Mouse (Mus musculus) heart, postnatal 0 days (tissue): ENCODE data around the gene Enkd1. TPM values are rescaled to one million over a fixed set of nuclear protein-coding genes. Genes with fewer than 3 reads are reported as not detected.

Experiments
- ATAC-seq: fragments of 200-750 bp; cut with Nextera tagmentation; 2 replicates; pipeline ENCODE4 v1.8.0; 2017; ENCODE audit warnings: low read depth, moderate number of reproducible peaks, moderate library complexity; ENCODE audit not compliant: insufficient read depth
- DNase-seq: peaks from one replicate; pipeline ENCODE4 v3.0.0-alpha.2; 2016; ENCODE audit warnings: low spot score
- H3K27ac ChIP-seq: fragments of 300-500 bp; sonication (generic); 2 replicates; pipeline ENCODE4 v1.5.1; 2014; ENCODE audit warnings: low read depth, mild to moderate bottlenecking
- H3K27me3 ChIP-seq: fragments of 300-500 bp; sonication (generic); 2 replicates; pipeline ENCODE4 v1.6.1; 2014; ENCODE audit warnings: low read length, mixed read lengths; ENCODE audit not compliant: control insufficient read depth, insufficient read depth
- H3K36me3 ChIP-seq: fragments of 300-500 bp; sonication (generic); replicated peaks from 2 replicates; pipeline ENCODE4 v1.6.1; 2014; ENCODE audit warnings: low read length, mixed read lengths; ENCODE audit not compliant: control insufficient read depth, insufficient read depth
- H3K4me1 ChIP-seq: fragments of 300-500 bp; sonication (generic); 2 replicates; pipeline ENCODE4 v1.6.1; 2014; ENCODE audit warnings: antibody characterized with exemption; ENCODE audit not compliant: control insufficient read depth, insufficient read depth
- H3K4me2 ChIP-seq: fragments of 300-500 bp; sonication (generic); 2 replicates; pipeline ENCODE4 v1.6.1; 2014; ENCODE audit warnings: low read depth, mild to moderate bottlenecking, low read length, moderate library complexity
- H3K4me3 ChIP-seq: fragments of 300-500 bp; sonication (generic); 2 replicates; pipeline ENCODE4 v1.5.1; 2014; ENCODE audit warnings: low read depth, low read length
- H3K9ac ChIP-seq: fragments of 300-500 bp; sonication (generic); replicated peaks from 2 replicates; pipeline ENCODE4 v1.6.1; 2014; ENCODE audit warnings: low read depth, low read length, mixed read lengths
- H3K9me3 ChIP-seq: fragments of 300-500 bp; sonication (generic); replicated peaks from 2 replicates; pipeline ENCODE4 v1.6.1; 2016; ENCODE audit warnings: low read length; ENCODE audit not compliant: control insufficient read depth
- CTCF ChIP-seq: IDR thresholded peaks from 2 replicates; pipeline ENCODE4 v1.5.1; 2016; ENCODE audit warnings: antibody characterized with exemption, control low read depth, low read depth
- EP300 ChIP-seq: IDR thresholded peaks from 2 replicates; pipeline ENCODE4 v1.6.1; 2016; ENCODE audit warnings: antibody characterized with exemption, low read depth
- WGBS: fragments of 180-500 bp; shearing (Covaris S2); extraction: QIAGEN DNeasy Blood & Tissue Kit; methylation state at CpG from one replicate; pipeline ENCODE4 v1.1.7; 2014; 5-methylcytosine and 5-hydroxymethylcytosine counted together
- polyA plus RNA-seq: library from polyadenylated mRNA; unstranded; fragments of >200 nt; fragmentation: Nextera tagmentation; extraction: Ambion mirVana; gene quantifications from 2 replicates; pipeline ENCODE4 v1.2.1, GENCODE M21; 2015
- total RNA-seq: library from RNA; depleted of rRNA; stranded (reverse); fragments of >200 nt; gene quantifications from 2 replicates; pipeline ENCODE4 v1.2.3, GENCODE M21; 2014; ENCODE audit warnings: low replicate concordance

The Enkd1 gene
- total and polyA plus RNA-seq, 2 experiments from 2014 or later: 4.0 to 11.1 TPM

DNA sequence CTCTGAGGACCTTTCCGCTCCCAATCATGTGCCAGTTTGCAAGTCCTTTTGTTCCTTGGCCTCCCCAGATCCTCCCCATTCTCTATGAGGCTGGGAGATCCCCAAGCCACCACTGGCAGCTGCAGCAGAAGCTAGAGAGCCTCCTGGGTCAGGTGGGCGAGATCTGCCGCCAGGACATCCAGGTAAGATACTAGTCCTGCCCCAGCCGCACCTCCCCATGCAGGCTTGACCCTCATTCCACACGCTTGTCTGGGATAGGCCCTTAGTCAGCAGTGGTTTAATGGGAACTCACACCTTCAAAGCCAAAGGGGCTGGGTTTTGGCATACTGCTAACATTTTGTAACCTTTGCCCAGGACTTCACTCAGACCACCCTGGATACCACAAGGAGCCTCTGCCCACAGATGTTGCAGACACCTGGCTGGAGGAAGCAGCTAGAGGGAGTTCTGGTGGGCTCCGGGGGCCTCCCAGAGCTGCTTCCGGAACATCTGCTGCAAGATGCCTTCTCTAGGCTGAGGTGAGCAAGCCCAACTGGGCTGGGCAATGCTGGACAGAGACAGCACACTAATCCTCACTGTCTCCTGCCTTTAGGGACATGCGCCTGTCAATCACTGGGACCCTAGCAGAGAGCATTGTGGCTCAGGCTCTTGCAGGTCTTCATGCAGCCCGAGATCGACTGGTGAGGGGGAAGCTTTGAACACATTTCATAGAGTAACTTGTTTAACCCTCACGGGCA lies 15.4 kb downstream of the Enkd1 start:
- H3K4me3 ChIP-seq: no peak overlapping the region
- WGBS: 91% methylated on average over 11 of the region's 11 CpGs
- peaks cover 10% of the 10 kb centered on the region for H3K36me3 ChIP-seq
- H3K27ac ChIP-seq: no peak overlapping the region
- peaks cover 6% of the 10 kb centered on the region for H3K4me1 ChIP-seq
- 0 out of 2 replicates have a peak, but pooled peaks cover 6% of the 10 kb centered on the region for H3K9me3 ChIP-seq
- no peak overlapping the region for H3K4me2 ChIP-seq
- peaks cover 19% of the 10 kb centered on the region; the same call in 1 of the 2 replicates for H3K27me3 ChIP-seq
- no peak for DNase-seq
- no peak for ATAC-seq
- TF ChIP-seq EP300: no peak
- no peak for TF ChIP-seq CTCF
- H3K9ac ChIP-seq: no peak overlapping the region

DNA sequence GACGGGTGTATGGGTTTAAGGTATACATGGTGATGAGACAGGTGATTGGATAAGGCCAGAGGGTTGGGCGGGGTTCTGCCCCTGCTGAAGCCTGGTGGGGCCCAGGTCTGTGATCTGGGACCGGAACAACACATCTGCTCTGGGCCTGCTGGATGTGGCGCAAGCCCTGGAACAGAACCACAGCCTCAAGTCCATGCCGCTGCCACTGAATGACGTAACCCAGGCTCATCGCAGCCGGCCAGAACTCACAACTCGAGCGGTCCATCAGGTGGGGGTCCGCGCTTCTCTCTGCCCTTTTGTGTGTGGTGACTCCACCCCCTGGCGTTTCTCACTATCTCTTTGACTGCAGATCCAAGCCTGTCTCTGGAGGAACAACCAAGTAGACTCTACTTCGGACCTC lies 17.0 kb downstream of the Enkd1 start:
- Histone ChIP-seq H3K27ac (no peak overlapping the region), H3K9ac (no peak overlapping the region), H3K4me1 (peaks cover 6% of the 10 kb centered on the region), H3K9me3 (0 out of 2 replicates have a peak, but pooled peaks cover 6% of the 10 kb centered on the region), H3K4me2 (no peak overlapping the region), H3K36me3 (no peaks in the 10 kb centered on the region), H3K4me3 (no peak overlapping the region), H3K27me3 (peaks cover 19% of the 10 kb centered on the region; the same call in 1 of the 2 replicates)
- no peak for TF ChIP-seq CTCF
- no peak for TF ChIP-seq EP300
- 65% methylated on average over 14 of the region's 14 CpGs for WGBS
- no peak for DNase-seq
- ATAC-seq: no peak

DNA sequence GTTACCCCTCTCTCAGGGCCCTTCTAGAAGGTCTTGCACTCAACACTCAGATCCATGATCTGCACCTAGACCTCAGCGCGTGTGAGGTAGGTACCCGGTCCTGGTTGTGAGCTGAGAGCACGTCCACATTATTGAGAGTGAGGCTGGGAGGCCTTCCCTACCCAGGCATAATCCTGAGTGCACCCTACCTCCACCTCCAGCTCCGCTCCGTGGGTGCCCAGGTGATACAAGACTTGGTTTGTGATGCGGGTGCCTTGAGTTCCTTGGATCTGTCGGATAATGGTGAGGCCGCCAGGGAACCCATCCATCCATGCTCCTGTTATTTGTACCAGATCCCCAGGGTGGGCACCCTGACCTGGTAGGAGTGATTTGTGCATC lies 18.0 kb downstream of the Enkd1 start:
- WGBS: 86% methylated on average over 9 of the region's 9 CpGs
- H3K4me1 ChIP-seq: peaks cover 6% of the 10 kb centered on the region
- TF ChIP-seq EP300: no peak
- TF ChIP-seq CTCF: no peak
- no peak for ATAC-seq
- no peak overlapping the region for H3K9ac ChIP-seq
- no peak overlapping the region for H3K27ac ChIP-seq
- H3K27me3 ChIP-seq: peaks cover 15% of the 10 kb centered on the region; the same call in 1 of the 2 replicates
- 0 out of 2 replicates have a peak, but pooled peaks cover 6% of the 10 kb centered on the region for H3K9me3 ChIP-seq
- H3K4me2 ChIP-seq: no peak overlapping the region
- DNase-seq: no peak
- no peaks in the 10 kb centered on the region for H3K36me3 ChIP-seq
- no peak overlapping the region for H3K4me3 ChIP-seq

DNA sequence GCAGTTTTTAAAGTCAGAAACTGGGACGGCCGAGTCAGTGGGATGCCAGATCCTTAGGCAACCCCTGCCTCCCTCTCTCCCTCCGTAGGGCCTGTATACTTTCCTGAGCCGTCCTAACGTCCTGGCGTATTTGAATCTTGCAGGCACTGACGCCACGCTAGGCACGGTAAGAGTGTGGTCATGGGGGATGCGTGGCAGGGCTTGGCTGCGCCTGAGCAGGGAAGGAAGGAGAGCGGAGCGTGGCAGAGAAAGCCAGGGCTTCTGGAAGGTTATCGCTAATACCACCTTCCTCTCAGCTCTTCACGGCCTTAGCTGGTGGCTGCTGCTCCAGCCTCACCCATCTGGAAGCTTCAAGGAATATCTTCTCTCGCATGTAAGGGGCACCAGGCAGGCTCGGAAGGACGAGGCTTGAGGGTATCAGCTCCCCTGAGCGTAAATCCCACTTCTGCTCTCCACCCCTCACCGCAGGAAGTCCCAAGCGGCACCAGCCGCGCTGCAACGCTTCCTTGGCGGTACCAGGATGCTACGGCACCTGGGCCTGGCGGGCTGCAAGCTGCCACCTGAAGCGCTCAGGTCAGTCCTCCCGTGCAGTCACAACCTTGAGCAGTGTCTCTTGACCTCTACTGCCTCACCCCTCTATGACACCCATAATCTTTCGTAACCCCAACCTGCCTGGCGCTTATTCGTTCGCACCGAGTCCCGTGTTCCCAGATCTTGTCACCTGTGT lies 18.6 kb downstream of the Enkd1 start:
- peaks cover 9% of the 10 kb centered on the region; the same call in 1 of the 2 replicates for H3K27me3 ChIP-seq
- no peak overlapping the region for H3K27ac ChIP-seq
- peaks cover 6% of the 10 kb centered on the region for H3K4me1 ChIP-seq
- H3K4me2 ChIP-seq: no peak overlapping the region
- ATAC-seq (no peak), DNase-seq (no peak)
- TF ChIP-seq CTCF (no peak), EP300 (no peak)
- 0 out of 2 replicates have a peak, but pooled peaks cover under 1% of the 10 kb centered on the region for H3K36me3 ChIP-seq
- H3K9ac ChIP-seq: no peak overlapping the region
- H3K9me3 ChIP-seq: 0 out of 2 replicates have a peak, but pooled peaks cover 6% of the 10 kb centered on the region
- WGBS: 55% methylated on average over 35 of the region's 35 CpGs
- H3K4me3 ChIP-seq: no peak overlapping the region

DNA sequence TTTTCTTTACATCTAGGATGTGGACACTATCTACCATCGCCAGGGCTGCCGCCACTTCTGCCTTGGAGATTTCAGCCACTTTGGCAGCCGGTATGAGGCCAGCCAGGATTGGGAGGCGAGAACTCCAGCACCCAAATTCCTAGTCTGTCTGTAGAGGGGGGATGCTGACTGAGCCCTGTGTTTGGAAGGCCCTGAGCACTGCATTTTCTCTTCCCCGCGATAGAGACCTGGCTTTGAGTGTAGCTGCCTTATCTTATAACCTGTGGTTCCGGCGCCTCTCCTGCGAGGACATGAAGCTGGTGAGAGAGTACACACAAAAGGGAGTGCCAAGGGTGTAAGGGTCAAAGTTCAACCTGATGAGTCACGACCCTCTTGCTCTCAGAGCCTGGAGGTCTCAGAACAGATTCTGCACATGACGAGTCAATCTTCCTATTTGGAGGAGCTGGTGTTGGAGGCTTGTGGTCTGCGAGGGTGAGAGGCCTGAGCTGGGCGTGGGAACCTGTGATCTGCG lies 19.7 kb downstream of the Enkd1 start:
- TF ChIP-seq CTCF (no peak), EP300 (no peak)
- Histone ChIP-seq H3K4me1 (no peaks in the 10 kb centered on the region), H3K27ac (no peak overlapping the region), H3K9ac (no peak overlapping the region), H3K4me2 (no peak overlapping the region), H3K9me3 (0 out of 2 replicates have a peak, but pooled peaks cover 6% of the 10 kb centered on the region), H3K36me3 (peaks cover 12% of the 10 kb centered on the region), H3K4me3 (no peak overlapping the region), H3K27me3 (0 out of 2 replicates have a peak, but pooled peaks cover 5% of the 10 kb centered on the region)
- WGBS: 31% methylated on average over 14 of the region's 14 CpGs
- ATAC-seq (no peak), DNase-seq (no peak)
